Mouse (Mus musculus): ENCODE results near the gene Sall2.

Sall2 gene

DNA sequence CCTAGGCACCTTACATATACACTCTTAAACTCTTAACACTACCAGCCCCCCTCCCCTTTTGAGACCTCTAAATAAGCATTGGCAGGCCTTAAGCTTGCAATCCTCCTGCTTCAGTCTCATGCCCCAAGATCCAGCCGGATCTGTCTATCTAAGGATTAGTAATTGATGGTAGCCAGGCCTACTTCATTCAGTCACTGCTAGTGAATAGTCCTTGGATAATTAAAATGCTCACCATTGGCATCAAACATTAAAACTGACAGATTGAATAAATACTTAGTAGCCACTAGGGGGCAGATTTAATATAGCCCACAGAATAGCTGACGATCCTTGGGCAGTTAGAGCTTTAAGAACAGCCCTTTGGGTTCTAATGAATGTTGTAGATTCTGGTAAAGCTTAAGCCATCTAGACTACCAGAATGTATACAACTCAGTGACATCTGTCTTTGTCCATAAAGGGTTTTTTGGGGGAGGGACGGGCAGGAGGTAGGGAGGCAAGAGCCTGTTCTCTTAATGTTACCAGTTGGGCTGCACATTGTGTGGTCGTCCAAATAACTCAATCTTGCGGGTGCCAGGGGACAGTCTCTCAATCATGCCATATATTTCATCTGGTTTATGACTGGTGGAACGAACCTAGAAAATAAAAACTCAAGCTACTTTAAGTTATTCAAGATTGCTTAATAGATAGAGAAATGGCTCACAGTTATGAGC lies 32.9 kb downstream of the Sall2 start:
- no peak for DNase-seq

DNA sequence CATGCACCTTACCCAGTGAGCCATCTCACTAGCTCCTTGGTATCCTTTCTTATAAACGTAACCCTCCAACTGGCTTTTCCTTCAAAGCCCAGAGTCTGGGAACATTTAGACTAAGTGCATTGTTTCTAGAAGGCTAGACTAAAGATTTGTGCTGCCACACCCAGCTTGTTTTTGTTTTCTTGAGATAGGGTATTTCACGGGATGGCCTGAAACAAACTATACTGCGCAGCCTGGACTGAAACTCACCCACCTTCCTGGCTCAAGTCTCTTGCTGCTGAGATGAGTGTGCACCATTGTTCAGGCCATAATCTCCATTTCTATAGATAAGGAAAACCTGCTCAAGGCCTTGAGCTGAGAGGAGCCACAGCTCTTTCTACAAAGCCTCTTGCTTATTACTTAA lies 44.4 kb downstream of the Sall2 start:
- DNase-seq = no peak

DNA sequence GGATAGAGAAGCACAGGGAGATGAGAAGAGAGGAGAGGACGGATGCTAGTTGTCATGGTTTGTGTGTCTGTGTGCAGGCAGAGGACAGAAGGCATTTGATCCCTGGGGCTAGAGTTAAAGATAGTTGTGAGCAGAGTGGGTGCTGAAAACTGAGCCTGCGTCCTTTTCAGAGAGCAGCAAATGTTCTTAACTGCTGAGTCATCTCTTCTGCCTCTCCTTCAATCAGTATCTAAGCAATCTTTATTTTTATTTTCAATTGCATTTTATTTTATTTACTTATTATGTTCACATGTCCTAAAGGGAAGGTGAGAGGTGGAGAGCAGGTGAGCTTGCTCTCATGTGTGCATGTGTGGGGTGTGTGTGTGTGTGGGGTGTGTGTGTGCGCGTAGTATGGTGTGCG lies 44.9 kb downstream of the Sall2 start:
- no peak for DNase-seq

DNA sequence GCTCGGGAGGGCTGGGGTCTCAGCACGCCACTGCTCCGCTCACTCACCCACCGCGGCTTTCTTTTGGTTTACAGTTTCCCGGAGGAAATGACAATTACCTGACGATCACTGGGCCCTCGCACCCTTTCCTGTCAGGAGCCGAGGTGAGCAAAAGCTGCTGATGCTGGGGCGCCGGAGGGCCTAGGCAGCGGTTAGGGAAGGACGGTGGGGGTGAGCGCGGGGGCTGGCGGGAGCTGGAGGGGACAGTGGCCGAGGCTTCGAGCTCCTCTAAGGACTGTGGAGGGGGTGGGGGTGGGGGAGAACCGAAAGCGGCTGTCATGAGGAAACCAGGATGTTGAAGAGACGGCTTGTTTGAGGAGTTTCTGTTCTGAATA lies 48.8 kb downstream of the Sall2 start:
- no peak for DNase-seq

DNA sequence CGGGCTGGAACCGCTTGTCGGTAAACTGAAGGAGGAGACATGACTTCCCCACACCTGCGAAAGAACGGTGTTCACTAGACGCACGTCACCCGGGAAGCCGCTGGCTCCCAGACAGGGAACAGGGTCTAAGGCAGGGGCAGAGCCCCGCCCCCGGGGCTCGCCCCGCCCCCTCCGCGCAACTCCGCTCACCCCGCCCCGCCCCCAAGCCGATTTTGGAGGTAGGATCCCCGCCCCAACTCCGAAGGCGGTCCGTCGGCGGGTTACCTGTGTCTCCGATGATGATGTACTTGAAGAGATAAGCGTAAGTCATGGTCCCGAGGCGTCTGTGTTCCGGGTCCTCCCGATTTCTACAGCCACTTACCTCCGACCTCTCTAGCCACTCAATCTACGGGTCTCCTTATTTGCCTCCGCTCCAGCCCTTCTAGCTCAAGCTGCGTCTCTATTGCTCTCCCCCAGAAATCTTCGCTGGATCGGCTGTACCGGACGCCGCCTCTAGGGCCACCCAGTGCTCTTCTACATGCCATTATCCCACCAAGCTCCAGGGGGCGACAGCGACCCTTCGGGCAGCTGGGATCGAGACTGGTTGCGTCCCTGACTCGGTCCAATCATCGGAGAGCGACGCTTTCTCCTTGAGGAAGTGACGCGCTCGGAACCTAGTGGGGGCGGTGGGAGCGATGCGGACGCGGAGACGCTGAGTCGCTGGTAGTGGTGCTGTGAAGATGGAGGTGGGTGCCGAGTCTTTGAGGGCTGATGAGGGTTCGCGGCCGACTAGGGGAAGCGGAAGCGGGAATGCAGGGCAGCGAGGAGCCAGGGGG lies 49.4 kb downstream of the Sall2 start, which contains the start of the genes Tox4 and Rab2b:
TSS of gene Tox4 (plus strand) at position 215 of the 815 bp plus-strand sequence.
TSS of gene Rab2b (minus strand) at position 614 of the 815 bp plus-strand sequence.
- DNase-seq = peak; percentile 98

DNA sequence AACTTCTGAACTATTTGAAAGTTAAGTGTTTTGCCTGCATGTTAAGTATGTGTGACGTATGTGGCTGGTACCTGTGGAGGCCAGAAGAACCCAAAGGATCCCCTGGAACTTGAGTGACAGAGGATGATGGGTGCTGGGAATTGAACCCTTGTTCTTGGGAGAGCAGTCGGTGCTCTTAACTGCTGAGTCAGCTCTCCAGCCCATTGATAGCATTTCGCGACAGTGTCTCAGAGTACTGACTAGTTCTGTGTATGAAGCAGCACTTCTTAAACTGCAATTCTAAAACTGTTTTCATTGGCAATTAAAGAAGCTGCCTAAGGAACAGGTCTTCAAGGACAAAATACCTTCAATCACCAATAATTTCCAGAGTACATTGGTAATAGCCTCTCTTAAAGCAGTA lies 51.4 kb downstream of the Sall2 start:
- no peak for DNase-seq

DNA sequence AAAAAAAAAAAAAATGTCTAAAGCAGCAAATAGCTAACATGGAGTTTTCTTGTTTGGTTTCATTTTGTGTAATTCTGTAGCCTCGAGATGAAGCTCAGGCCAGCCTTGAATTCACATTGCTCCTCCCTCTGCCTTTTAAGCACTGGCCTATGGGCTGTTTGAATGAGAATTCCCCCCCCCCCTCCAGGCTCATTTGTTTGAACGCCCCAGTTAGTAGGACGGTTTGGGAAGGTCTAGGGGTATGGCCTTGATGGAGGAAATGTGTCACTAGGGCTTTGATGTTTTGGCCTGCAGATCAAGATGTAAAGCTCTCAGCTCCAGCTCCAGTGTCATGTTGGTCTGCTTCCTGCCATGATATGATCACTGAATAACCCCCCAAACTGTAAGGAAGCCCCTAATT lies 55.8 kb downstream of the Sall2 start:
- no peak for DNase-seq
